12 mouse cellular contexts compared by ENCODE assay signal in genomic region chr13:113870403-113870802, GRCm38 (mm10).
A peak's percentile ranks its signal among the peaks of the same experiment; 100 is the strongest.
DNase-seq lines count a peak whose midpoint lies in the region; ATAC-seq and TF ChIP-seq lines count a peak whose summit lies in the region.
"Had no signal": no experiment of that assay in that cellular context is flagged by ENCODE, and none has a peak within 500 bp of the region (broad histone marks: within the 10 kb centered on the region; RNA-seq: fewer than 3 reads in every experiment).

No protein-coding gene starts in this region.

- ATAC-seq in heart, embryonic 12.5 days (ENCODE audit: insufficient number of reproducible peaks, low FRiP score): 0 out of 2 replicates have a peak, but pooled peaks have one; percentile 13
- ATAC-seq in hindbrain, postnatal 0 days: no peak

- H3K4me3 ChIP-seq in heart, embryonic 12.5 days: no peak overlapping the region
- no peak overlapping the region for H3K4me3 ChIP-seq in hindbrain, postnatal 0 days (ENCODE audit: low read length)

- no peak overlapping the region for H3K9ac ChIP-seq in heart, embryonic 12.5 days
- no peak overlapping the region for H3K9ac ChIP-seq in hindbrain, postnatal 0 days (replicated peaks; ENCODE audit: low read length)

- H3K36me3 ChIP-seq in heart, embryonic 12.5 days: no peaks in the 10 kb centered on the region
- no peaks in the 10 kb centered on the region for H3K36me3 ChIP-seq in hindbrain, postnatal 0 days (ENCODE audit: insufficient read depth, low read length)

- H3K27me3 ChIP-seq in heart, embryonic 12.5 days (replicated peaks): no peaks in the 10 kb centered on the region
- no peaks in the 10 kb centered on the region for H3K27me3 ChIP-seq in hindbrain, postnatal 0 days (ENCODE audit: insufficient read depth, low read length)

- TF ChIP-seq CTCF in hindbrain, postnatal 0 days (IDR thresholded peaks at IDR 0.05; ENCODE audit: low read depth): no peak

- no peaks in the 10 kb centered on the region for H3K9me3 ChIP-seq in heart, embryonic 12.5 days (replicated peaks)
- H3K9me3 ChIP-seq in hindbrain, postnatal 0 days (ENCODE audit: low read length): no peaks in the 10 kb centered on the region

- no peak overlapping the region for H3K27ac ChIP-seq in heart, embryonic 12.5 days (ENCODE audit: poor library complexity, severe bottlenecking)
- no peak overlapping the region for H3K27ac ChIP-seq in hindbrain, postnatal 0 days
- H3K27ac ChIP-seq: kidney, postnatal 0 days had no signal

- DNase-seq in lung, adult 18-20 months: peak; percentile 17 to 31
- no peak for DNase-seq in lung, postnatal 14 days
- peak; percentile 50 for DNase-seq in lung, postnatal 36 days
- peak; percentile 59 for DNase-seq in thymus, postnatal 14 days
- DNase-seq in frontal cortex, adult 2 months (ENCODE audit: extremely low spot score in 1 of 2, low spot score in 1 of 2): no peak
- no peak for DNase-seq in hindbrain, postnatal 0 days (ENCODE audit: low spot score)
- no peak for DNase-seq in urinary bladder, postnatal 14 days (ENCODE audit: low spot score)
- DNase-seq: cerebellum, adult 2 months; right cerebral cortex, postnatal 14 days had no signal

- H3K4me2 ChIP-seq in heart, embryonic 12.5 days: no peak overlapping the region
- no peak overlapping the region for H3K4me2 ChIP-seq in hindbrain, postnatal 0 days (ENCODE audit: low read depth, low read length)
- H3K4me2 ChIP-seq: midbrain, embryonic 11.5 days had no signal

- peaks cover 26% of the 10 kb centered on the region for H3K4me1 ChIP-seq in heart, embryonic 12.5 days (replicated peaks)
- no peaks in the 10 kb centered on the region for H3K4me1 ChIP-seq in hindbrain, postnatal 0 days (ENCODE audit: insufficient read depth, low read length)

- 70% methylated on average over 15 of the region's 15 CpGs for WGBS in heart, embryonic 12.5 days
- 91% methylated on average over 15 of the region's 15 CpGs for WGBS in hindbrain, postnatal 0 days

Comparison
In these comparisons a context has a peak if more than half of its experiments do, and no peak if none do; other contexts are left out.
1. DNase-seq: peak in lung, adult 18-20 months (2 of 2), lung, postnatal 36 days (single experiment) and thymus, postnatal 14 days (single experiment); none in lung, postnatal 14 days (single experiment), frontal cortex, adult 2 months (0 of 2), hindbrain, postnatal 0 days (single experiment) and urinary bladder, postnatal 14 days (single experiment).